Mouse (Mus musculus) adrenal gland, postnatal 14 days (tissue): Measurements from ENCODE around the gene Pla2g4c. TPM values are rescaled to one million over a fixed set of nuclear protein-coding genes. Genes with fewer than 3 reads are reported as not detected.

Experiments used
- DNase-seq: peaks from one replicate; pipeline ENCODE4 v3.0.0; 2021; ENCODE audit warnings: mixed read lengths
- long read RNA-seq, 2 experiments: library from polyadenylated mRNA; stranded (forward); transcript quantifications; one replicate each; pipeline ENCODE4 v2.0.0; 2021
- total RNA-seq: library from RNA; stranded (reverse); gene quantifications from 2 replicates; pipeline ENCODE4 v1.2.3, GENCODE M21; 2021

The Pla2g4c gene
- 0.38 and 0.78 TPM in 2 replicates for total RNA-seq
- long read RNA-seq, experiment 1, result 0 reads
- long read RNA-seq, experiment 2, result 0 reads

DNA sequence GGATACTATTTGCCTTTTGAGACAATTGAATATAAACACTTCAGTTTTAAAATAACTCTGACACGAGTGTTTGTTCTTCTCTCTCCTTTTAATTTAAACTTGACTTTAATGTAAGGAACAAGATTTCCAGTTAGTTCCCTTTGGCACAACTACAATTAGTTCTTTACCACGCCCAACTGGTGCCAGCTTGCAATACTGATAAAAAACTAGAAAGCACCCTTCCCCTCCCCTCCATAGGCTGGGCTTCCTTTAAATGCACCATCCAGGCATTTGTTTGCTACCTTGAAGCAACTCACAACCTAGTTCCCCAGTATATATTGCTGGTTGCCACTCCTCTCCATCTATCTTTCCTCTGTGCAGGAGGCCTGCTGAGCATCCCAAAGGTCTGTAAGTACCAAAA is at the start of gene Pla2g4c:
Gene Pla2g4c, plus strand, starts transcription at position 340 of the 400 bp plus-strand sequence.
- DNase-seq, result no peak

GRCm38 (mm10) chr7:13277081-13277480 is 47.4 kb upstream of the Pla2g4c start, which contains the start of gene Lig1:
Gene Lig1 (plus strand): TSS chr7:13277283.
- DNase-seq, result no peak

DNA sequence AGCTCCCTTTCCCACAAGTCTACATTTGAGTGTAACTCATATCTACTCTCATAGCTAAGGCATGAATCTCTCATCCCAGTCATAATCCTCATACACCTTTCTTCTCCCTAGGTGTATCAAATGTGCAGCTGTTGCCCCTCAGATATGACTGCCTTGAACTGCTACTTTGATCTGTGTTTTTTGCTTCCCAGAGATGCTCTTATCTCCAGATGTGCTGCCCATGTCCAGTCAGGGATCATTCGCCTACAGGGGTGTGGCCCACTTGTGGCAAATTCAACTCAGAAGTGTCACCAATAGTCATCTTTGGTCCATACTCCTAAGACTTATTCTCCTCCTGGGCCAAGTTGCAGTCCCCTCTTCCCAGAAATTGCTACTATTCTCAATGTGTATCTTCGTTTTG is 46.6 kb upstream of the Pla2g4c start:
- DNase-seq, result no peak

DNA sequence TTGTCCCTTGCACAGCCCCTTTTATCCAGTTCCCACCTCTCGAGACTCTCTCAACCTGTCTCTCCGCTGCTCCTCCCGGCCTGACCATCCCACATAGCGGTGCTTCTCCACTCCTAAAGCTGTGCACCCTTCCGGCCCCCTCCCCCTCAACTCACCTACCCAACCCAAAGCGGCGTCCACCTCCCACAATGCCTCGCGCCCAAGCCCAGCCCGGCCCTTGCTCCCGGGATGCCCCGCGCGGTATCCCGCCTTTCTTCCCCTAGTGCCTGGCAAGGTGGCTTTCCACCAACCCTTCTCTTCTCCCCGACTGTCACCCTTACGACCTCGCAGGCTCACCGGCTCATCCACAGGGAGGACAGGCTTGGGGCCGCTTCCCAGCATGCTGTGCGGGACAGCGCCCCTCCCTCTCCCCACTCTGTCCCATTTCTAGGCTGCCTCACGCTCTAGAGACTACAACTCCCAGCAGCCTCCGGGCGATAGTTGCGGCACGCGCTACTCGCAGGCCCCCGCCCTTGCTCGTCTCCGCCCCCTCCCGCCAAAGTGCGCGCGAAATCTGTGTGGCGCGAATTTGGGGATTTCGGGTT is 46.1 kb upstream of the Pla2g4c start, which contains the start of gene Zswim9:
Gene Zswim9, minus strand, starts transcription at position 414 of the 584 bp plus-strand sequence.
- peak; percentile 96 for DNase-seq

GRCm38 (mm10) chr7:13278957-13279356 is 45.5 kb upstream of the Pla2g4c start:
- DNase-seq, result peak; percentile 14

- DNase-seq, result peak; percentile 17
These were observed 35.8 kb upstream of the Pla2g4c start for GRCm38 (mm10) chr7:13288621-13289020.

DNA sequence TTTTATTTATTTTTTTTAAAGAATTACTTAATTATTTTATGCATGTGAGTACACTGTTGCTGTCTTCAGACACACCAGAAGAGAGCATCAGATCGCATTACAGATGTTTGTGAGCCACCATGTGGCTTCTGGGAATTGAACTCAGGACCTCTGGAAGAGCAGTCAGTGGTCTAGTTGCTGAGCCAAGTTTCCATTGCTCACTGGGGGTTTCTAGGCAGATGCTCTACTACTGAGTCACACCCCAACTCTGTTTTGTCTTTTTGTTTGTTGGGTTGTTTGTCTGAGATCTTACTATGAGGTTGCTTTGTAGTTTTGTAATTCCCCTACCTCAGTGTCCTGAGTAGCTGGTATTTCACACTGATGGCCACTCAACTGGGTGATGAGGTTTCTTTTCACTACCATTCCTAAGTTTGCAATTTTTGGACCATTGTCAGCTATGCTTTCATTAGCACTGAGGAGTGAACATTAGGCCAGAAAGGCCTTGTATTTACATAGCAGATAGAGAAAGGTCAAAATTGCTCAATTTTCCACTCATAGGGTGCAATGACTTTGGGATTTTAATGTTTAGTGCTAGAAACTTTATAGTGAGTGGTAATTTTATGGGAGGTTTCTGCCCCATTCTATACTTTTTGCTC is 34.3 kb upstream of the Pla2g4c start:
- no peak for DNase-seq

GRCm38 (mm10) chr7:13291370-13291769 is 33.1 kb upstream of the Pla2g4c start:
- no peak for DNase-seq

- peak; percentile 69 for DNase-seq
These were observed 30.3 kb upstream of the Pla2g4c start for GRCm38 (mm10) chr7:13293878-13294855.

- no peak for DNase-seq
These were observed 29.2 kb upstream of the Pla2g4c start for GRCm38 (mm10) chr7:13295256-13295655.

DNA sequence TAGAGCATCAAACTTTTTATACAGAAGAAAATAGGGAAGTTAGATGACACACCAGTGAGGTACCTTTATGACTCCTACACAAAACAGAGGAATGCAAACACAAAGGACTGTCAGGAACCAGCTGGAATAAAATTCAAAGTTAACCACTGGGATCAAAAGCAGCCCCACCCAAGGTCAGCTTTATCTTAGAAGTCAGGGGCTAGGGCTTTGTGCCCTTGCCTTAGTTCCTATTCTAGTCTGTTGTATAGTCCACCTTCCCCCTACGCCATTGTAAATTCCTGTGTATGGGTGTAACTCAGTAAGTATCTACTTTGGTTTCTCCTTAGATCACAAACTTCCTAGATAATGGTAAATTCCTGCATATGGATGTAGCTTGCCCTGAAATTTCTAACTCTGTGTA is 26.8 kb upstream of the Pla2g4c start:
- no peak for DNase-seq

GRCm38 (mm10) chr7:13298821-13299220 is 25.6 kb upstream of the Pla2g4c start:
- no peak for DNase-seq

- no peak for DNase-seq
These were observed 22.8 kb upstream of the Pla2g4c start for GRCm38 (mm10) chr7:13301643-13302042.

GRCm38 (mm10) chr7:13302780-13303179 is 21.7 kb upstream of the Pla2g4c start:
- no peak for DNase-seq

- no peak for DNase-seq
These were observed 21.1 kb upstream of the Pla2g4c start for GRCm38 (mm10) chr7:13303372-13303771.

DNA sequence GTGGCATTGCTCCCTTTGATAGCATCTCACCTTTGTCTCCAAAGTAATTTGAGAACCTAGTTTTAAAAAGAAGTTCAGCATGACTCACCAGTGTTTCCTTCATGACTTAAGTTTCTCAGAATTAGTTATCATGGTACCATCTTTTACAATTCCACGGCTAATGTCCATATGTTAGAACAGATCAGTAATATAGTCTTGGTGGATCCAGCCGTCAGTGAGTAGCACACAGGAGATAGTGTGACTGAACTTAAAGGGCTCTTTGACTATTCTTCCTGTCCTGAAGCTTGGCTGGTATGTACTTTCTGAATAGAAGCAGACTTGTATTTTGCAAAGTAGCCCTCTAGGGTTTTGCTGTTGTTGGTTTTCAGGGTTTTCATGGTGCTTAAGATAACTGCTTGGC is 15.0 kb upstream of the Pla2g4c start:
- no peak for DNase-seq

- no peak for DNase-seq
These were observed 13.8 kb upstream of the Pla2g4c start for GRCm38 (mm10) chr7:13310493-13311199.

- DNase-seq, result no peak
These were observed 13.1 kb upstream of the Pla2g4c start for GRCm38 (mm10) chr7:13311401-13311800.

GRCm38 (mm10) chr7:13314095-13314597 is 10.3 kb upstream of the Pla2g4c start:
- DNase-seq, result peak; percentile 9

DNA sequence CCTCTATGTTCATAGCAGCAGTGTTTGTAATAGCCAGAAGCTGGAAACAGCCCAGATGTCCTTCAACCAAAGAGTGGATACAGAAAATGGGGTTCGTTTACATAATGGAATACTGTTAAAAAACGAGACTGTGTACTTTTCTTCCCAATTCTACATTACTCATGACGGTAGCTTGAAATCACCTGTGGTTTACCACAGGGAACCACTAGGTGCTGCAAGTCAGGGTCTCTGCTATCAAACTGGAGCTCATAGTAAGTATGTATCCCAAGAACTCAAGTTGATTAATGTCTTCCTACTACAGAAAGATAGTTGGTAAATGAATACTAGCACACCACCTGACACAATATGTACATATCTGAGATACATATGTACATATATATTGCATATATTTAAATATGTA is 3.0 kb upstream of the Pla2g4c start:
- DNase-seq, result no peak

DNA sequence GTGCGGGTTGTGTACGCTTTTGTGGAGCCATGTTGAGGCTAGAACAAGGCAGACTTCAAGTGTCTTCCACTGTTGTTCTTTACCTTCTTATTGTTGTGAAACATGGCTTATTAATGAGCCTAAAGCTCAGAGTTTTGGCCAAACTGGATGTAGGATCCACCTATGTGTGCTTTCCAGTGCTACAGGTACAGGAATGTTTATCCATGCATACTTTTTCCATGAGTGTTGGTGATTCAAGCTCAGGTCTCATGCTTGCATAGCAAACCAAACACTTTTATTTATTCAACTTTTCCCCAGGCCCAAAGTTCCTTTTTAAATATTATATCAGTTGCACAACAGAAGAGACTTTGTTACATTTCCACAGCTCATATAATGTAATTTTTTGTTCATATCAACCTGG is 6.1 kb downstream of the Pla2g4c start:
- no peak for DNase-seq

GRCm38 (mm10) chr7:13355943-13356342 is 31.5 kb downstream of the Pla2g4c start:
- no peak for DNase-seq
